Mouse (Mus musculus) liver, embryonic 12.5 days (tissue): Measurements from ENCODE around the gene Ankrd66. TPM values are rescaled to one million over a fixed set of nuclear protein-coding genes. Genes with fewer than 3 reads are reported as not detected.

Experiments
- ATAC-seq: fragments of 200-750 bp; cut with Nextera tagmentation; 2 replicates; pipeline ENCODE4 v1.8.0; 2017; ENCODE audit warnings: moderate number of reproducible peaks, mild to moderate bottlenecking, moderate library complexity
- H3K27ac ChIP-seq: fragments of 300-500 bp; sonication (generic); 2 replicates; pipeline ENCODE4 v1.5.1; 2016; ENCODE audit warnings: mild to moderate bottlenecking
- H3K27me3 ChIP-seq: fragments of 300-500 bp; sonication (generic); replicated peaks from 2 replicates; pipeline ENCODE4 v1.6.1; 2016; ENCODE audit warnings: mild to moderate bottlenecking, moderate library complexity
- H3K36me3 ChIP-seq: fragments of 300-500 bp; sonication (generic); 2 replicates; pipeline ENCODE4 v1.6.1; 2016; ENCODE audit warnings: mild to moderate bottlenecking, moderate library complexity
- H3K4me1 ChIP-seq: fragments of 300-500 bp; sonication (generic); 2 replicates; pipeline ENCODE4 v1.6.1; 2016
- H3K4me2 ChIP-seq: fragments of 300-500 bp; sonication (generic); 2 replicates; pipeline ENCODE4 v1.6.1; 2016; ENCODE audit warnings: mild to moderate bottlenecking, moderate library complexity
- H3K4me3 ChIP-seq: fragments of 300-500 bp; sonication (generic); 2 replicates; pipeline ENCODE4 v1.5.1; 2016; ENCODE audit warnings: mild to moderate bottlenecking, moderate library complexity
- H3K9ac ChIP-seq: fragments of 300-500 bp; sonication (generic); 2 replicates; pipeline ENCODE4 v1.6.1; 2016; ENCODE audit warnings: mild to moderate bottlenecking, moderate library complexity
- H3K9me3 ChIP-seq: fragments of 300-500 bp; sonication (generic); replicated peaks from 2 replicates; pipeline ENCODE4 v1.6.1; 2016; ENCODE audit warnings: mild to moderate bottlenecking, moderate library complexity
- WGBS: fragments of 180-500 bp; shearing (Covaris S2); methylation state at CpG from one replicate; pipeline ENCODE4 v1.1.7; 2016; ENCODE audit not compliant: insufficient replicate concordance; 5-methylcytosine and 5-hydroxymethylcytosine counted together
- polyA plus RNA-seq: library from polyadenylated mRNA; unstranded; fragments of >200 nt; fragmentation: Nextera tagmentation; extraction: Ambion mirVana; gene quantifications from 2 replicates; pipeline ENCODE4 v1.2.1, GENCODE M21; 2016

The Ankrd66 gene
- polyA plus RNA-seq, 1 experiment from 2014 or later, result not detected

- Histone ChIP-seq H3K4me3 (no peak overlapping the region), H3K27me3 (no peaks in the 10 kb centered on the region), H3K9ac (no peak overlapping the region), H3K27ac (no peak overlapping the region), H3K4me2 (no peak overlapping the region), H3K36me3 (no peaks in the 10 kb centered on the region), H3K4me1 (no peaks in the 10 kb centered on the region), H3K9me3 (no peaks in the 10 kb centered on the region)
- no peak for ATAC-seq
- 70% methylated on average over 4 of the region's 4 CpGs for WGBS
Measured at GRCm38 (mm10) chr17:43531192-43531591, 12.2 kb downstream of the Ankrd66 start.

- H3K4me3 ChIP-seq, result no peak overlapping the region
- H3K9me3 ChIP-seq, result no peaks in the 10 kb centered on the region
- no peak overlapping the region for H3K4me2 ChIP-seq
- no peaks in the 10 kb centered on the region for H3K36me3 ChIP-seq
- WGBS, result 73% methylated on average over 2 of the region's 2 CpGs
- no peaks in the 10 kb centered on the region for H3K27me3 ChIP-seq
- H3K4me1 ChIP-seq, result no peaks in the 10 kb centered on the region
- ATAC-seq, result no peak
- H3K27ac ChIP-seq, result no peak overlapping the region
- no peak overlapping the region for H3K9ac ChIP-seq
Measured at GRCm38 (mm10) chr17:43530507-43530906, 12.9 kb downstream of the Ankrd66 start.

DNA sequence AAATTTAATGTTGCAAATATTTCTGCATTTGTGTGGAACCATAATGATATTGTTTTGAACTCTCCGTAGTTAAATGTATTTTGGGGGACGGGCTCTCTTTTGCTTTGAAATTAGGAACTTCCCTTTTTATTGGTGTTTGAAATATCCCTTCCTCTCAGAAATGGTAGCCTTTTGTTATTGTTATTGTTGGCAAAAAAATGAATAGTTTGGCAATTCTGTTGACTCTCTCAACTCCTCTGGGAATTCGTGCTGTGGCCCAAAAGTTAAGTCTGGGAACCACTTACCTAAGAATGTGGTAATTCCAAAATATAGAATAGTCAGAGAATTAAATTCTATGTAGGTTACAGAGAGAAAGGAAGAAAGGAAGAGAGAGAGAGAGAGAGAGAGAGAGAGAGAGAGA, 23.3 kb downstream of the Ankrd66 start:
- no peaks in the 10 kb centered on the region; the same call in 1 of the 2 replicates for H3K27me3 ChIP-seq
- H3K4me2 ChIP-seq, result no peak overlapping the region
- H3K4me3 ChIP-seq, result no peak overlapping the region
- H3K36me3 ChIP-seq, result no peaks in the 10 kb centered on the region
- H3K9ac ChIP-seq, result no peak overlapping the region
- ATAC-seq, result no peak
- 55% methylated on average over 3 of the region's 3 CpGs for WGBS
- no peaks in the 10 kb centered on the region for H3K4me1 ChIP-seq
- no peaks in the 10 kb centered on the region for H3K9me3 ChIP-seq
- H3K27ac ChIP-seq, result no peak overlapping the region

DNA sequence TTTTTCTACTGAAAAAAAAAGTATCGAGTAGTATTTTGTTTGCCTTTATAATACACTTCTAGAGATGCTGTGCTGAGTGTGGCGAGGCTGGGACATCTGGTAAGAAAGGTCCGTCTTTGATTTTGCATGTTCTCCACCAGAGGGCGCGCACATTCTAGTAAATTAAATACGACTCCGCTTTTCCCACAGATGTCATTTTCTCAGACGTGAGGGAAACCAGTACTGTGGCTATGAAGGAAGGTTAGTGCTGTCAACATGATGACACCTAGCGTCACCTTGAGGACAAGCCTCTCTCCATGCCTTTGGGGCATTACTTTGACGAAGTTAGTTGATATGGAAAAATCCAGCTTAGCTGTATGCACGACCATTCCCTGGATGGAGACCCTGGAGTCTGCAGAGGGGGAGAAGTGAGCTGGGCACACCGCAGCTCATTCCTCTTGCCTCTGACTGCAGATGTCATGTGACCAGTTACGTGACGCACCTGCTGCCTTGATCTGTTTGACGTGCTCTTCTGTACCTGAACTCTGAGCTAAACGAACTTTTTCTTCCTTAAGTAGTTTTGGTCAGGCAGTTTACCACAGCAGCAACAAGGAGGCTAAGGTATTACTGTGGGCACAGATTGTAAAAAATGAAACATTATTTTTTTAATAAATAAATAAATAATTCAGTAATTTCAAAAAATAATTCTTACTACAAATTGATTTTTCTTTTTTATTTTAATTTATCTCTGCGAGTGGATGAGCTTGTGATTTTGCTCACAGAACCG, 24.6 kb downstream of the Ankrd66 start:
- Histone ChIP-seq H3K9me3 (no peaks in the 10 kb centered on the region), H3K4me3 (no peak overlapping the region), H3K4me2 (no peak overlapping the region), H3K4me1 (no peaks in the 10 kb centered on the region), H3K27me3 (no peaks in the 10 kb centered on the region; the same call in 1 of the 2 replicates), H3K36me3 (no peaks in the 10 kb centered on the region), H3K27ac (no peak overlapping the region), H3K9ac (no peak overlapping the region)
- WGBS, result 23% methylated on average over 18 of the region's 18 CpGs
- ATAC-seq, result no peak

- WGBS, result 69% methylated on average over 4 of the region's 4 CpGs
- no peaks in the 10 kb centered on the region for H3K27me3 ChIP-seq
- H3K9me3 ChIP-seq, result no peaks in the 10 kb centered on the region
- no peaks in the 10 kb centered on the region for H3K36me3 ChIP-seq
- H3K9ac ChIP-seq, result no peak overlapping the region
- no peak overlapping the region for H3K27ac ChIP-seq
- H3K4me3 ChIP-seq, result no peak overlapping the region
- ATAC-seq, result no peak
- no peaks in the 10 kb centered on the region for H3K4me1 ChIP-seq
- no peak overlapping the region for H3K4me2 ChIP-seq
Measured at GRCm38 (mm10) chr17:43510782-43511181, 32.7 kb downstream of the Ankrd66 start.

- Histone ChIP-seq H3K27me3 (no peaks in the 10 kb centered on the region), H3K4me1 (no peaks in the 10 kb centered on the region), H3K9me3 (no peaks in the 10 kb centered on the region), H3K36me3 (no peaks in the 10 kb centered on the region), H3K9ac (no peak overlapping the region), H3K27ac (no peak overlapping the region), H3K4me2 (no peak overlapping the region), H3K4me3 (no peak overlapping the region)
- WGBS, result 67% methylated on average over 6 of the region's 6 CpGs
- ATAC-seq, result no peak
Measured at GRCm38 (mm10) chr17:43504594-43504934, 38.9 kb downstream of the Ankrd66 start.

- Histone ChIP-seq H3K4me3 (no peak overlapping the region), H3K4me2 (no peak overlapping the region), H3K36me3 (no peaks in the 10 kb centered on the region), H3K27ac (no peak overlapping the region), H3K4me1 (no peaks in the 10 kb centered on the region), H3K9ac (no peak overlapping the region), H3K27me3 (no peaks in the 10 kb centered on the region), H3K9me3 (no peaks in the 10 kb centered on the region)
- WGBS, result 37% methylated on average over 4 of the region's 4 CpGs
- ATAC-seq, result no peak
Measured at GRCm38 (mm10) chr17:43503861-43504593, 39.4 kb downstream of the Ankrd66 start.

DNA sequence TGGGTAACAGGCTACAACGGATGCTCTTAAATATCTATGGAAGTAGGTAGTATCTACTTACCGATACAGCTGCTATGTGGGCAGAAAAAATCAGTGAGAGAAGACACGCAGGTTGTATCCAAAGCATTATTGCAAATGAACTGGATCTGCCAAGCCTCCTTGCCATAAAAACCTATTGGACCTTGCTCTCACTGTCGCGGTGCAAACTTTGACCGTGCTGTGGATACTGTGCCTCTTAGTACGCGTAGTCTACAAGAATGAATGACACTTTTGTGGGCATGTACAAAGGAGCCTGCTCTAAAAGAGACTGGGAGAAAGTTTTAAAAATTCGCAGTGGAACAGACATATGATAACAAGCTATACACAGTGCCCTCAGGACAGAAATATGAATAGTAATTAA, 40.8 kb downstream of the Ankrd66 start, which contains the start of gene Mep1a:
Gene Mep1a (minus strand): TSS at position 221 of the 400 bp plus-strand sequence.
- Histone ChIP-seq H3K4me1 (no peaks in the 10 kb centered on the region), H3K9ac (no peak within 1 kb of the TSS), H3K36me3 (no peaks in the 10 kb centered on the region), H3K4me2 (no peak within 1 kb of the TSS), H3K4me3 (no peak within 1 kb of the TSS), H3K9me3 (no peaks in the 10 kb centered on the region), H3K27me3 (no peaks in the 10 kb centered on the region), H3K27ac (no peak within 1 kb of the TSS)
- ATAC-seq, result no peak
- WGBS, result 79% methylated on average over 9 of the region's 9 CpGs

- Histone ChIP-seq H3K4me2 (no peak overlapping the region), H3K9ac (no peak overlapping the region), H3K36me3 (no peaks in the 10 kb centered on the region), H3K4me3 (no peak overlapping the region), H3K4me1 (no peaks in the 10 kb centered on the region), H3K9me3 (no peaks in the 10 kb centered on the region), H3K27ac (no peak overlapping the region), H3K27me3 (no peaks in the 10 kb centered on the region)
- WGBS, result 77% methylated on average over 5 of the region's 5 CpGs
- no peak for ATAC-seq
Measured at GRCm38 (mm10) chr17:43501631-43502030, 41.8 kb downstream of the Ankrd66 start.

- H3K9me3 ChIP-seq, result no peaks in the 10 kb centered on the region
- H3K4me2 ChIP-seq, result no peak overlapping the region
- H3K27me3 ChIP-seq, result no peaks in the 10 kb centered on the region
- H3K27ac ChIP-seq, result no peak overlapping the region
- ATAC-seq, result no peak
- H3K4me1 ChIP-seq, result no peaks in the 10 kb centered on the region
- H3K36me3 ChIP-seq, result no peaks in the 10 kb centered on the region
- 22% methylated on average over 3 of the region's 3 CpGs for whole genome bisulfite sequencing
- H3K4me3 ChIP-seq, result no peak overlapping the region
- no peak overlapping the region for H3K9ac ChIP-seq
Measured at GRCm38 (mm10) chr17:43501223-43501622, 42.2 kb downstream of the Ankrd66 start.

GRCm38 (mm10) chr17:43500513-43500912, 42.9 kb downstream of the Ankrd66 start:
- Histone ChIP-seq H3K9ac (no peak overlapping the region), H3K9me3 (no peaks in the 10 kb centered on the region), H3K36me3 (no peaks in the 10 kb centered on the region), H3K4me1 (no peaks in the 10 kb centered on the region), H3K4me3 (no peak overlapping the region), H3K27ac (no peak overlapping the region), H3K27me3 (no peaks in the 10 kb centered on the region), H3K4me2 (no peak overlapping the region)
- ATAC-seq, result no peak
- 58% methylated on average over 1 of the region's 1 CpGs for WGBS

DNA sequence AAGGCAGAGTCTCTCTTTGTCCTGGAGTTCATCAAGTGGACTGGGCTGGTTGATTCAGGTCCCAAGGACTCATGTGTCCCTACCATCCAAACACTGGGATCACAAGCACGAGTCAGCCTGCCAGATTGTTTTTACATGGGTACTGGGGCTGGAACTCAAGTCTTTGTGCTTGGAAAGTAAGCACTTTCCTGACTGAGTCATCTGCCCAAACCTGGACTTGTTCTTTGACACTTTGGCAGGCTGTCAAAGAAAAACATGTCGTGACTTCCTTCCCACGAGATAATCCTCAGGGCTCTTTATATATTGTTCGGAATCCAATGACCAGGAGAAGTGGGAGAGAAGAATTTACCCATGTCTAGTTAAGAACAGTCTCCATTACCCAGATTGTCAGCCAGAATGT, 45.9 kb downstream of the Ankrd66 start:
- 58% methylated on average over 4 of the region's 4 CpGs for WGBS
- ATAC-seq, result no peak
- Histone ChIP-seq H3K36me3 (no peaks in the 10 kb centered on the region), H3K9ac (no peak overlapping the region), H3K4me2 (no peak overlapping the region), H3K27me3 (no peaks in the 10 kb centered on the region), H3K4me3 (no peak overlapping the region), H3K27ac (no peak overlapping the region), H3K4me1 (no peaks in the 10 kb centered on the region), H3K9me3 (no peaks in the 10 kb centered on the region)
